Mouse (Mus musculus) thymus, adult 2 months (tissue): ENCODE measurements around the gene Gpat3. TPM values are rescaled to one million over a fixed set of nuclear protein-coding genes. Genes with fewer than 3 reads are reported as not detected.

Source experiments
- DNase-seq: peaks from one replicate; pipeline ENCODE4 v3.0.0; 2021
- H3K27ac ChIP-seq: fragments of 200-500 bp; 2 replicates; pipeline ENCODE4 v1.5.1; 2012; ENCODE audit warnings: low read length, control low read depth; ENCODE audit not compliant: control insufficient read depth, insufficient read depth
- H3K27me3 ChIP-seq: fragments of 200-500 bp; 2 replicates; pipeline ENCODE4 v1.6.1; 2012; ENCODE audit warnings: mild to moderate bottlenecking, low read length, moderate library complexity, mixed read lengths; ENCODE audit not compliant: control insufficient read depth, insufficient read depth
- H3K36me3 ChIP-seq: fragments of 200-500 bp; 2 replicates; pipeline ENCODE4 v1.6.1; 2012; ENCODE audit warnings: mild to moderate bottlenecking, low read length, moderate library complexity; ENCODE audit not compliant: control insufficient read depth, insufficient read depth
- H3K4me1 ChIP-seq: fragments of 200-500 bp; replicated peaks from 2 replicates; pipeline ENCODE4 v1.6.1; 2012; ENCODE audit warnings: low read length; ENCODE audit not compliant: control insufficient read depth, insufficient read depth
- H3K4me3 ChIP-seq: fragments of 200-500 bp; 2 replicates; pipeline ENCODE4 v1.5.1; 2012; ENCODE audit warnings: mild to moderate bottlenecking, low read length, control low read depth, moderate library complexity; ENCODE audit not compliant: control insufficient read depth, insufficient read depth
- CTCF ChIP-seq: fragments of 200-500 bp; IDR thresholded peaks from 2 replicates; pipeline ENCODE4 v1.5.1; 2012; ENCODE audit warnings: mild to moderate bottlenecking, control low read depth, low read length, moderate library complexity, borderline replicate concordance; ENCODE audit not compliant: control insufficient read depth, poor library complexity, insufficient read depth; ENCODE audit errors: extremely low read depth
- POLR2A ChIP-seq: fragments of 200-500 bp; IDR thresholded peaks from 2 replicates; pipeline ENCODE4 v1.6.1; 2012; ENCODE audit warnings: mild to moderate bottlenecking, low read length, control low read depth, moderate library complexity; ENCODE audit not compliant: control insufficient read depth, poor library complexity, insufficient read depth; ENCODE audit errors: extremely low read depth
- WGBS: fragments of 180-500 bp; shearing (Covaris S2); methylation state at CpG from one replicate; pipeline ENCODE4 v1.1.7; 2018; 5-methylcytosine and 5-hydroxymethylcytosine counted together
- polyA plus RNA-seq: library from polyadenylated mRNA; depleted of rRNA; stranded (reverse); fragments of >200 nt; gene quantifications from 2 replicates; pipeline ENCODE4 v1.2.3, GENCODE M21; 2012; rRNA removed

The Gpat3 gene
- polyA plus RNA-seq = 1.6 and 1.9 TPM in 2 replicates

DNA sequence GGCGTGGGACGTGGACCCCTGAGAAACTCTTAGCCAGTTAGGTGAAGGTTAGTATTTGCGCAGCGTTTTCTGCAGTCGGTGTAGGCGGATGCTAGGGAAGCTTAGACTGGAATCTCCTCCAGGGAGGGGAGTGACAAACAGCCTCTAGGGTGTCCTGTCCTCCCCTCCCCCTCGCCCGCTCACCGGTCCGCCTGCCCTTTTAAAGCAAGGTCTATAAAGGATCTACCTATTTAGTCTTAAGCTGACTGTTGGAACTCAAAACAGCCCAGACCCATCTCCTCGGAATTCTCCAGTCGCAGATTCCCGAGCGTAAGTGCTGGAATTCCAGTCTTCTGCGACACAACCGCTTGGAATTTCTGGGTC, at the start of gene Gpat3:
Gpat3 (plus strand) TSS at position 229 of the 363 bp plus-strand sequence.
- Histone ChIP-seq H3K4me3 (peak within 1 kb of the TSS; percentile 66), H3K27me3 (peaks cover 10% of the 10 kb centered on the region; the same call in 1 of the 2 replicates), H3K36me3 (no peaks in the 10 kb centered on the region), H3K27ac (no peak within 1 kb of the TSS), H3K4me1 (peaks cover 13% of the 10 kb centered on the region)
- no peak for DNase-seq
- WGBS = 2% methylated on average over 16 of the region's 16 CpGs
- TF ChIP-seq POLR2A (no peak), CTCF (no peak)

- no peak for TF ChIP-seq CTCF
- TF ChIP-seq POLR2A = no peak; the same call in 1 of the 2 replicates
- Histone ChIP-seq H3K27me3 (no peaks in the 10 kb centered on the region), H3K4me3 (peak within 1 kb of the TSS; percentile 82), H3K36me3 (peaks cover 23% of the 10 kb centered on the region), H3K4me1 (peaks cover 2% of the 10 kb centered on the region; the same call in 1 of the 2 replicates), H3K27ac (no peak within 1 kb of the TSS)
- peak; percentile 92 for DNase-seq
- WGBS = under 1% methylated on average over 67 of the region's 67 CpGs
Observed at GRCm38 (mm10) chr5:100798165-100798860, 47.2 kb upstream of the Gpat3 start, which contains the start of the genes Helq and Mrps18c. Gene Helq (minus strand): TSS chr5:100798598. Gene Mrps18c (plus strand): TSS chr5:100798627.

DNA sequence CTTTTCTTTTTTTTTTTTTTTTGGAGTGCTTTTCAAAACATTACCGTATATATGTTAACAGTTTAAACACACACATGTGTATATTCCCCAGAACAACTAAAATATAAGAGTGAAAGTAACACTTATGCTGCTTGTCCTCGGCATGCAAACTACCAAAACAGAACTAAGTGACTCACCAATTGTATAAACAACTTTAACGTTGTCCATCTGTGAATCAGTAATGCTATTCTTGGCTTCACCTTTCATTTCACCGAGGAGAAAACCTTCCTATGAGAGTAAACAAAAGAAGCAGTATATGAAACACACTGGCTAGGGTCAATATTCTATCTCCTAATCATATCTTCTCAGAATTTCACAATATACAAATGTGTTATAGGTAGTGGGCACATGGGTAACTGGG, 27.2 kb upstream of the Gpat3 start:
- no peak for DNase-seq
- TF ChIP-seq POLR2A = no peak
- no peak for TF ChIP-seq CTCF
- WGBS = 92% methylated on average over 4 of the region's 4 CpGs
- H3K4me3 ChIP-seq = no peak overlapping the region
- no peaks in the 10 kb centered on the region for H3K36me3 ChIP-seq
- H3K27me3 ChIP-seq = no peaks in the 10 kb centered on the region
- H3K4me1 ChIP-seq = no peaks in the 10 kb centered on the region
- no peak overlapping the region for H3K27ac ChIP-seq

- Histone ChIP-seq H3K4me1 (peaks cover 3% of the 10 kb centered on the region; the same call in 1 of the 2 replicates), H3K36me3 (no peaks in the 10 kb centered on the region), H3K4me3 (peak overlapping the region; percentile 78), H3K27ac (peak overlapping the region; percentile 68; the same call in 1 of the 2 replicates), H3K27me3 (no peaks in the 10 kb centered on the region)
- WGBS = 44% methylated on average over 16 of the region's 16 CpGs
- TF ChIP-seq CTCF (no peak), POLR2A (no peak)
- peak; percentile 30 for DNase-seq
Observed at GRCm38 (mm10) chr5:100819568-100820480, 25.7 kb upstream of the Gpat3 start.

- DNase-seq = peak; percentile 95
- H3K27ac ChIP-seq = peak within 1 kb of the TSS; percentile 68
- WGBS = under 1% methylated on average over 63 of the region's 63 CpGs
Observed at GRCm38 (mm10) chr5:100820483-100821184, 24.9 kb upstream of the Gpat3 start, which contains the start of gene Abraxas1. Gene Abraxas1 (minus strand): TSS chr5:100820965.

DNA sequence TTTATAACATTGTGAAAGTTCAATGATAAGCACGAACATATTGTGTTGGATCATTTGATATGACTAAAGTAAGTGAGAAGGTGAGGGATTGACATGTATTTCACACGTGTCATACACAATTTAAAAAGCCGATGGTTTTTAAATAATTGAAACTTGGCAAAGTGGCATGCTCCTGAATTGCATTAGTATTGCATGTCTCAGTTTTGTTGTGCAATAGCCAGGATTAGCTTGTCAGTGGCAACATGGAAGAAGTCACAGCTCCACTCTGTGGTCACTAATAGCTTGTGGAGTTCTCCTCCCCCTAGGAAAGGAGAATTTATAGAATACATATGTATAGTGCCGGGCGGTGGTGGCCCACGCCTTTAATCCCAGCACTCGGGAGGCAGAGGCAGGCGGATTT, 24.1 kb upstream of the Gpat3 start:
- Histone ChIP-seq H3K4me1 (peaks cover 5% of the 10 kb centered on the region), H3K4me3 (no peak overlapping the region), H3K27me3 (no peaks in the 10 kb centered on the region), H3K27ac (no peak overlapping the region), H3K36me3 (no peaks in the 10 kb centered on the region)
- 80% methylated on average over 8 of the region's 8 CpGs for WGBS
- TF ChIP-seq CTCF = no peak
- TF ChIP-seq POLR2A = no peak
- DNase-seq = no peak

More at GRCm38 (mm10) chr5:100820483-100821184, 24.9 kb upstream of the Gpat3 start, which contains the start of gene Abraxas1:
- peak within 1 kb of the TSS; percentile 78 for H3K4me3 ChIP-seq
- H3K27me3 ChIP-seq = no peaks in the 10 kb centered on the region
- TF ChIP-seq POLR2A (peak; percentile 93), CTCF (0 out of 2 replicates have a peak, but pooled peaks have one; percentile 34)
- H3K36me3 ChIP-seq = no peaks in the 10 kb centered on the region
- peaks cover 3% of the 10 kb centered on the region; the same call in 1 of the 2 replicates for H3K4me1 ChIP-seq
